Mouse (Mus musculus) brain, adult 2 months (tissue): ENCODE measurements at regions not wholly inside any gene's neighbourhood (a gene's known extent, or its start where the extent isn't known, plus 50 kb on each side); places are given as distances from the start of the nearest gene placed in this dataset.
A peak's percentile ranks its signal among the peaks of the same experiment; 100 is the strongest.

Experiments used
- DNase-seq: peaks from one replicate; pipeline ENCODE4 v3.0.0; 2011; ENCODE audit warnings: low read depth, low spot score

DNA sequence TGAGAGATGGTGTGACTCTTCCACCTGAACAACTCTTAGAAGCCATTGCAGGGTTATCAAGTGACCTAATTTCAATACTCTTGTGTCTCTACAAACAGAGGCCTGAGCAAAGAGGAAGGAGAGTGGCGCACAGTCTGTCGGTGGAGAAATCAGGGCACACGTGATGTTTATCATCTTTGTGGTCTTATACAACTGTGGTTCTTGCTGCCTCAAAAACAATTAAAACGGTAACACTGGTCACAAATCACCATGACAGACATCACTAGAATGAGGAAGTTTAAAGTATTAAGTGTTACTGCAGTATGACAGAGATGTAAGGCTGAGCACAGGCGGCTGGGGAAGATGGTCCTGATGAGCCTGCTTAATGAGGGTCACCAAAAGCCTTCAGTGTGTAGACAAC, 73.6 kb downstream of the Sdc1 start:
- DNase-seq: no peak

DNA sequence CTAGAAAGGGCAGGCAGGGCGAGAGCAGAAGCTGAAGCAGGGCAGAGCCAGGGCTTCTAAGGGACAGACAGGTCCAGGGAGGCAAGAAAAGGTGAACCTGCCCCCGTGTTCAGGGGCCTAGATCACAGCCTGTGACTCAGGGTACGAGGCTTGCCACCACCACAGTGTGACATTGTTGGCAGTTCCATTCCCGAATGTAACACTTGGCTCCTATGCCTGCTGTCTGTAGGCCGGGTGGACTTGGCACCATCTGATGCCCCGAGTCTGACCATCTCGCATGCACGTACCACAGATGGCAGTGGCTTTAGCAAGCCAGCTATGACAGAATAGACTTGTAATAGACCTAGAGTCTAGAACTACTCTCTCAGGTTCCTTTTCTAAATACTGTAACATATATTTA, 74.3 kb downstream of the Sdc1 start:
- peak; percentile 96 for DNase-seq

DNA sequence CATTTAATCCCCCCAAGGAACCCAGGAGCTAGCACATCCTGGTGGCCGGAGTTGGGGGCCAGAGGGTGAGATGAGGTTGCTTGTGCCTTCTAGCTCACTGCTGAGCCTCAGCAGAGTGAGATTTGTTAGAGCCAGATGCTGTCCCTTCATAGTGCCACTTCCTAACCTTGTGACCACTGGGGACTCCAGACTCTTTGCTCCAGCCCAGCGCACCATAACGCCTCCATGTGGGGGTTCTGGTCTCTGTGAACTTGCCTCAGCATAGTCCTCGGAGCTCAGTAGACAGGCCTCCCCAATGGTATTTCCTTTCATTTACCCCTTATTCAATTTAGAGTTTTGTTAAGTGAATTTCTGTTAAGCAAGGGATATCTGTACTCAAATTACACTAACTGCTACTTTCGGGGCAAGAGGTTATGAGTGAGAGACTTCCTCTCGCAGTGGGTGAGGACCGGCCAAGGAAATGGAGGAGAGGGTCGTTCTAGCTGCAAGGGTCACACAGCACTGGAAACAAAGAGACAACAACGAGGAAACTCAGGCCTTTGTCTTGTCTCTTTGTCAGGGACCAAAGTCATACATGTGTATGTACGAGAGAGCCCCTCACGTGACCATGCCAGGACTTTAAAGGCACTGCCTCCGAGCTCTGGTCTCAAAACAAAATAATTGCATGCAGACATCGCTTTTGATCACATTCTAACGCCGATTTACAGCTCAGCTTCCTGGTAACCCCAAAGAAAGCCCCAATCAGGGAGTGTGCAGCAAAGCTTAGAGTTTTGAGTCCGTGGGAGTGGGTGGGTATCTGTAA, 74.8 kb upstream of the Laptm4a start:
- no peak for DNase-seq

DNA sequence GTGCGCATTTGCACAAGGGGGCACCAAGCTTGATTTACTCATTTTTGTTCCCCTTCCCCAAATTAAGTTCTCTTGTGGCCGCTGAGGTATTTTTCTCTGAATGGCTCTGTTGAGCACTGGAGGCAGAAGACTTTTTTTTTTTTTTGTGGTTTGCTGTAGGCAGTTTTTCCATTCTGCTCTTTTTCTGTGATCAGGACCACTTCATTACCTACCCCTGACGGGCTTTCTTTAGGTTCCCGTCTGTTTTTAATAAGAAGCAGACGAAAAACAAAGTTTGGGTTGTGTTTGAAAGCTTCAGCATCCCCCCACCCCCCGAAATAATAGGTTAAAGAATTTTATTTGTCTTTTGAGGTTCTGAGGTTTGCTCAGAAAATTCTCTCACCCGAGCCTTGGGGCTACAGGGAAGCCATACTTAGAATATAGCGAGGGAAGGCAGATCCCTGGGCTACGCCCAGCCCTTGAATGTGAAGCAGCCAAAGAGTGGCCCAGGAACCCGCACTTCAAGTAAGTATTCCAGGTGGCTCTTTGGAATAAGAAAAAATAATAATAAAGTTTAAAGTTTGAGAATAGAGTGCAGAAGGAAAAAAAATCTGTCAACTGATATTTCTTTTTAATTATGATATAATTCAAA, 74.1 kb upstream of the Laptm4a start:
- no peak for DNase-seq

DNA sequence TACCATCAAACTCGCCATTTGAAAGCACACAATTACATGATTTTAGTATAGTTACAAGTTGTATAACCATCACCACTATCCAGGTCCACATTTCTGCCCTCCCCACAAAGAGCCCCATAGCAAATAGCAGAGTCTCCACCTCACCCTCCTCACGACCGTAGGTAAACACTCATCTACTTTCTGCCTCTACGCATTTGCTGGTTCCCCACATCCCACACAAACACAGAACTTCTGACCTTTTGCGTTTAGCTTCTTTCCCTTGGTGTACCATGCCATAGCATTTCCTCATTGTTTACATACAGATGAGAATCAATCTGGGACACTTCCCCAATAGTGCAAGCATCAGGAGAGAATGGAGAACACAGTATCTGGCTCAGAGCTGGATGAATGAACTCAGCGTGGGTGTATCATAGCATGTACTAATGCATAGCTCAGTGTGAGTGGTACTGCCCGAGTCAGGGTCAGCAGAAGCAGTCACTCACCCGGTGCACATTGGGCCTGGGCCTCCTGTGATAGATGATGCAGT, 73.5 kb upstream of the Laptm4a start:
- DNase-seq: no peak

DNA sequence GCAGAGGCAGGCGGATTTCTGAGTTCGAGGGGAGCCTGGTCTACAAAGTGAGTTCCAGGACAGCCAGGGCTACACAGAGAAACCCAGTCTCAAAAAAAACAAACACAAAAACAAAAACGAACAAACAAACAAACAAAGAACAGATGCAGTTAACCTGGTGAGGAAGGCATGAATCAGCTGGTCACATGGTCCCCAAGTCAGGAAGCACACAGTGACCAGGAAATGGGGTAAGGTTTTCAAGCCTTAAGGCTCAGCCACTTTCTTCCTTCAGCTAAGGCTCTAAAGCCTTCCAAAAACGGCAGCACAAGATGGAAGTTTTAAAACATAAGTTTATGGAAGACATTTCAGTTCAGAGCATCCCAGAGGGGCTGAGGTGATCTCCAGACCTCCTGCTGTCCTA, 67.6 kb upstream of the Laptm4a start:
- no peak for DNase-seq

DNA sequence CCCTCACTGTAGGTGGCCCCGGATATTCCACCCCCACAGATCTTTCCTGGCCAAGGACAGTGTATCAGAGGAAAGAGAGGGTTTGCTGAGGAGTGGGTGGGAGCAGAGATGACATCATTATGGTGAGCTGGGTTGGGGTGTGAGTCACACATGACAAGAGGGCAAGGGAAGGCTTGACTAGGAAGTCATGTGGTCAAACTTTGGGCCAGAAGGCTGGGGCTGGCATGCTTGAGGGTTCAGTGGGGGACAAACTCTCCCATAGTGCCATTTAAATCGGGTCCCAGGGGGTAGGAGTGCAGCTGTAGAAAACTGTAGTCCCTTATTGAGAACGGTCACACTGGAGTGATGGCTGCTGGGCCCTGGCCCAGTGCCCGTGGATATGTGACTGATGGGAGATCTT, 67.1 kb upstream of the Laptm4a start:
- DNase-seq: peak; percentile 10

DNA sequence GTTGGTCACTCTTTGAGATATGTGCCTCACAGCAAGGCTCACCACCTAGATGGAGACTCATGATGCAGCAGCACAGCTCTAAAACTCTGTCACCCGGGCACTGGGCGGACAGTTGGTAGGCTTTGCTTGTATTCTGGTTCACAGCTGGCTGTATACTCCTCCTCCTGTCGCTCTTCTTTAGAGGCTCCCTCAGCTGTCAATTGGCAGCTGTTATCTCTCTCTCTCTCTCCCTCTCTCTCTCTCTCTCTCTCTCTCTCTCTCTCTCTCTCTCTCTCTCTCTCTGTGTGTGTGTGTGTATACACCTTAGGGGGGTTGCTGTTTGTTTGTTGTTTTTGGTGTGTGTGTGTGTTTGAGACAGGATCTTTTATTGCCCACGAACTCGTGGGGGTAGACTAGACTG, 66.3 kb upstream of the Laptm4a start:
- DNase-seq: no peak

DNA sequence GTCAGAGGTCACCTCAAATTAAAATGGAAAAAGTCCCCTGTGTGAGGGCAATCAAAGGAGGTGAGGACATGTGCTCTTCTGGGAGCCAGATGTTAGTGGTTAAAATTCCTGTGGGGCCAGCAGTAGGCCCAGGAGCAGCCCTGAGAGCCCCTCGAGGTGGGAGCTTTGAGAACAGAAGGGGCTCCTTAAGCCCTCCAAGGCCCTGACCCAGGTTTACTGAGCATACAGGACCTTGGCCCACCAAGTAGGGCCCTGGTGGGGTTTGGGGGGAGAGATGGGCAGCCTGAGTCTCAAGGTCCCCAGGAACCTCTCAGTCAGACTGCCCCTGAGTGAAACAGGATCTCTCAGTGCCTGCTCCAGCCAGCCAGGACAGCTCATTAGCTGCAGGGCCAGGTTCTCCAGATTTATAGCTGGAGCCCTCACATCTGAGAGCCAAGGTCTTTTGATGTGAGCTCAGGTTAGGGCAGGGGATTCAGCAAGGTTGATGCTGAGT, 65.4 kb upstream of the Laptm4a start:
- no peak for DNase-seq

DNA sequence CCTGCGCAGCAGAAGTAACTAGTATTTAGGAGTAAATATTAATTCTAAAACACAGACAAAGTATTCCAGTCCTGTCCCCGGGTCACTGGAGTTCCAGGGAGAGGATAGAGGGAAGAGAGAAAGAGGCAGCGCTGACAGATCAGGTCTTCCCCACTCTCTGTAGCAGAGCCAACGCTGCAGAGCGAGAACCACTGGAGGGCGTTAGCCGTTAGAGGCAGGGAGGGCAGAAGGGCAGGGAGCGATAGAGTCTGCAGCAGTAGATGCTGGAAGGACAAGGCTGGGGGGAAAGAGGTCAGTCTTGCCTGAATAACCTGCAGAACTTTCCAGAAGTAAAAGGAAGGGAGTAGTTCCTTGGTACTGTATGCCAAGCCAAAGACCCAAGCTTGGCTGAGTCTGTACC, 64.2 kb upstream of the Laptm4a start:
- DNase-seq: no peak

DNA sequence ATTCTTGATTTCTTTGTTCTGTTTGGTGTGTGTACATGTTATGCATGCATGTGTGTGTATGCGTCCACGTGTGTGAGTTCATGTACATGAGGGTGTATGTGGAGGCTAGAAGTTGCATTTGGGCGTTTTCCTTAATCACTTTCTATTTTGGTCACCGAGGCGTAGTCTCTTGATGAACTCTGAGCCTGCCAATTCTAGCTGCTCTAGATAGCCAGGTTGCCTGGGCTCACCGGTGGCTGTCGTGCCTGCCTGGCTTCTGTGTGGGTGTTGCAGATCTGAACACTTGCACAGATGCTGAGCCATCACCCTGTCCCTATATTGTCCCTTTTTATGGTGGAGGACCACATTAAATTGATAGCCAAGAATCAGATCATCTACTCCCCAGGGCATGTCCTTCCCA, 62.7 kb upstream of the Laptm4a start:
- peak; percentile 60 for DNase-seq

DNA sequence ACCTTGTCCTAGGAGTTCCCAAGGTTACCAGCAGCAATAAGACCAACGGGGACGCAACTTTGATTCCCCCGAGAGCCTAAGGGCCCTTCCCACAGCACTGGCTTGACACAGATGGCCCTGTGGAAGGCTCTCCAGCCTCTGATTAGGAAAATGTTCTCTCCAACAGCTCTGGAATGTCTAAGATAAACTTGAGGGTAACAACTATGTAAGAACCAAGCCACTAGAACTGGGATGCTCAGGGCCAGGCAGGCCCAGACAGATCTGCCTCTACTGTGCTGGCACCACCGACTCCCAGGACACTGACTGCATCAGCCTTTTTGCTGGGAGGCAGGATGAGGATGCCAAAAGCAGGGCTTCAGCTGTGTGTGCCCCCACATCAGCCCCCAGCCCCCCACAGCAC, 61.9 kb upstream of the Laptm4a start:
- no peak for DNase-seq

DNA sequence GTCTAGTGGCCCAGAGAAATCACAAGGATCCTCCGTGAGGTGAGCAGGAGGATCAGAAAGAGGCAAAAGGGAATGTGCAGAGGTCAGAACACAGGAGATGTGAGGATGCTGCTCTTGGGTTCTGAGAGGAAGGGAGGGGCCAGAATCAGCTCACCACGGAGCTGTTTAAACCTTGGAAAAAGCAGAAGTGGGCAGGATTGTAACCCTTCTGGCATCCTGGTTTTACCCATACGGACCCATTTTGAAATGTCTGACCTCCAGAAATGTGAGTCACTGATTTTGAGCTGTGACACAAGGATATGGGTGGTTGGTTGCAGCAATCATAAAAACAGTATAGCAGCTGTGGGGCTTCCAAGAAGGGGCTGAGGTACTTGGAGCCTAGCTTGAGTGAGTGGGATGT, 56.6 kb upstream of the Laptm4a start:
- no peak for DNase-seq

DNA sequence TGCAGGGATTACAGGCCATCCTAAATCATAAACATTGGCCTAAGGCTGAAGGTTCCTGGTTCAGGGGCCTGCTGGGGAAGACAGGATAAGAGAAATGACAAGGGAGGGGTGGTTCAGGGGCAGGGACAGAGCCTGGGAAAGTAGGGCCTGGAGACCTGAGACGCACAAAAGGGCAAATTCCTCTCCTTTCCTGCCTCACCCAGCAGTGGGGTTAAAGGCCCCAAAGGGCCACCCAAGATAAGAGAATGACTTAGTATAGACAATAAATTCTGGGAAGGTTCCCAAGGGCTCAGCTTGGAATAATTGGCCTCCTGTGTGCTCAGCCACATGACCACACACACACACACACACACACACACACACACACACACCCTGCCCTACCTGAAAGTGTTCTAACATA, 56.2 kb upstream of the Laptm4a start:
- no peak for DNase-seq

DNA sequence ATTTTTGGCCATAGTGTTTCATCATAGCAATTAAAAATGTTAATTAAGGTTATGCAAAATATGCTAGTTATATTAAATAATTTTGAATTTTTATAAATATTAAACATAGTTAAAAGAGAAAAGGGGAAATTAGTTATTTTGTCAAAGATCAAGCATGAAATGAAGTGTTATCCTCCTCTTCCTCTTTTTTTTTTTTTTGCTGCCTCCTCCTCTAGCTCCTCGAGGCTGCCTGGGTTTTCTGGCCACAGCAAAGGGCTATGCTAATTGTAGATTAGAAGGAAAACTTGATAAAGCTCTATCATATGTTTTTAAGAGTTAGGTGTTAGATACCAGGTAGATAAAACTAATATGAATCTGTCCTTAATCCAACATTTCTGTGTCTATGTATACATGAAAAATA, 54.4 kb upstream of the Laptm4a start:
- no peak for DNase-seq

DNA sequence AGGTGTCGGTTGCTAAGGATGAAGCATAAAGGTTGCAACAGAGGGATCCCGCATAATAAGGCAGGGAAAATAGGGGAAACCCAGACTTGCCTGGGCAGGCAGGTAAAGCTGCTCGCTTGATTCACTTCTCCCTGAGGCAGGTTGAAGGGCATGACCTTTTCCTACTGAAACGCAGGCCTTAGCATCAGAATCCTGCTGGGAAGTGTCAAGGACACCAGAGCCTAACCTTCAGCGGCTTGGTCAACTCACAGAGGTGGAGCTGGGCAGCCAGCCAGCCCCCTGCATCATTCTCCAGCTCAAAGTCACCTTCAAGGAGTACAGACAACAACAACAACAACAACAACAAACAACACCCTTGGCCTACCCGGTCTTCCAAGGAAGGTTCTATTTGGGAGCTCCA, 52.8 kb upstream of the Laptm4a start:
- DNase-seq: no peak

DNA sequence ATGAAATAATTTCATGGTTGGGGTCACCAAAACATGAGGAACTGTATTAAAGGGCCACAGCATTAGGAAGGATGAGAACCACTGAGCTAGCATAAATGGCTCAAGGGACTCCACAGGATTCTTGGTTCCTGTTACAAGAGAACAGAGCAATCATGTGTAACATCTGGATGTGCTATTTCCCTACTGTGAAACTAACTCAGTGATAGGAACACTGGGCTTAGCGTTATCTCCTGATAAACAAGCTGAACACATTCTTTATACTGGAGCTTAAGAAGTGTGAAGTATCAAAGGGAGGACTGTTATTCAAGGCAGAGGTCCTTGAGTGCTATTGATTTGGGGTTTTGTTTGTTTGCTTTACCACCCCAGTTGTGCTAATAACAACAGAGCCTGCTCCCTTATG, 52.3 kb upstream of the Laptm4a start:
- DNase-seq: no peak
